Mouse (Mus musculus) adrenal gland, adult 8-10 months (tissue): ENCODE data around the gene Lmod2. TPM values are rescaled to one million over a fixed set of nuclear protein-coding genes. Genes with fewer than 3 reads are reported as not detected.

Source experiments
- DNase-seq: peaks from one replicate; pipeline ENCODE4 v3.0.0; 2022
- total RNA-seq, 4 experiments: library from RNA; stranded (reverse); gene quantifications; 2 replicates each; pipeline ENCODE4 v1.2.4; 2022

Gene Lmod2
- total RNA-seq, 4 experiments from 2014 or later, result 0.35 TPM; not detected in 3

GRCm38 (mm10) chr6:24602351-24602750, 4.8 kb downstream of the Lmod2 start:
- no peak for DNase-seq

DNA sequence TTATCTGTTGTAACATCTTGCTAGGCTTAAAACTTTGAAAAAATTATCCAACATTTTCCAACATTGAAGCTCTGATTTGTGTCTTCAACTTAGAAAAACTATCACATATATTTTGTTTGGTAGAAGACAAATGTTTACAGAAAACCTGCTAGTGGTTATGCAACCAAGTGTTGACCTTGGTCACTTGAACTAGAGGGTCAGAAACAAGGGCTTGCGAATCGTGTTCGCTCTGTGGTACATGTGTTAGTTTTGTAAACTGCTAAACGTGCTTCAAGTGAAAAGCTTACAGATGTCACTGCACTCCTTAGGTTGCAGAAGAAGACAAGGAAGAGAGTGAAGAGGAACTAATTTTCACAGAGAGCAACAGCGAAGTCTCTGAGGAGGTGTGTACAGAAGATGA, 5.4 kb downstream of the Lmod2 start:
- no peak for DNase-seq

DNA sequence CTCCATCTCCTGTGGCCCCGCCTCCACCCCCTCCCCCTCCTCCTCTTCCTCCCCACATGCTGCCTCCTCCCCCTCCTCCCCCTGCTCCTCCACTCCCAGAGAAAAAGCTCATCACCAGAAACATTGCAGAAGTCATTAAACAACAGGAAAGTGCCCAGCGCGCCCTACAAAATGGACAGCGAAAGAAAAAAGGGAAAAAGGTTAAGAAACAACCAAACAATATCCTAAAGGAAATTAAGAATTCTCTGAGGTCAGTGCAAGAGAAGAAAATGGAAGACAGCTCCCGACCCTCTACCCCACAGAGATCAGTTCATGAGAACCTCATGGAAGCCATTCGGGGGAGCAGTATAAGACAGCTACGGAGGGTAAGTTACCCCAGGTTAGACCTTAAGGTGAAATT, 6.7 kb downstream of the Lmod2 start:
- no peak for DNase-seq

DNA sequence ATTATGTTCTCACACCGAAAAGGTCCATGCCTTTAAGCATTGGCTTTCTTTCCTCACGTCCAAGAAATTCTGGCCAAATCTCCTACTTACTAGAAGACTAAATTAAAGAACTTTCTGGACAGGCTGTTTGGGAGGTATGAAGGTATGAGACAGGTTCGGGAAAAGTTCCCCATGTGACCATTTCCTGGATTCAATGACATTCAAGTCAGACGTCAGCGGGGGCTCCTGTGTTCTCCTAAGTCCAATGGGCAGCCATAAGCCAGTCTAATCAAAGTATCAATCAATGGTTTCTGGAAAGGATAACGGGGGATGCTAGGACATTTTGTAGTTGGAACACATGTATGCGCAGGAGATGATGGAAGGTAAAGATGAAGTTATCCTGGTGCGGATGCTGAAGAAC, 8.1 kb downstream of the Lmod2 start:
- no peak for DNase-seq

- DNase-seq, result no peak
Observed at GRCm38 (mm10) chr6:24606512-24606911, 8.9 kb downstream of the Lmod2 start.

GRCm38 (mm10) chr6:24607531-24607930, 10.0 kb downstream of the Lmod2 start:
- no peak for DNase-seq

DNA sequence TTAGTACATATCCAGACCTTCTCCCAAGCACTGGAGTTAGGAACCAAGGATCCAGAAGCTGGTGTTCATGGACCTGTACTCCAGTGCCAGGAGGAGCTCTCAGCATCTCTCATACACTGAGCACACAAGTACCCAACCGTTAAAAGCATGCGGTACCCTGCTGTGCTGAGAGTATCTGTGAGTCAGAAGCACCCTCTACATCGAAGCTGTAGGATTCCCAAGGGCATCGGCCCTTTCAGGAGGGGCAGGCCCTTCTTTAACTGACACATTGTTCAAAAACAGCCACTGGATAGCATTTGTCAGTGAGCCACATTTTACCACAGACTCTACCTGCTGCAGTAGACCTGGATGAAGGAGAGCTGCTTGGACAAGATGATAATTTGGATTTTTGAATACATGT, 10.6 kb downstream of the Lmod2 start:
- DNase-seq, result no peak

DNA sequence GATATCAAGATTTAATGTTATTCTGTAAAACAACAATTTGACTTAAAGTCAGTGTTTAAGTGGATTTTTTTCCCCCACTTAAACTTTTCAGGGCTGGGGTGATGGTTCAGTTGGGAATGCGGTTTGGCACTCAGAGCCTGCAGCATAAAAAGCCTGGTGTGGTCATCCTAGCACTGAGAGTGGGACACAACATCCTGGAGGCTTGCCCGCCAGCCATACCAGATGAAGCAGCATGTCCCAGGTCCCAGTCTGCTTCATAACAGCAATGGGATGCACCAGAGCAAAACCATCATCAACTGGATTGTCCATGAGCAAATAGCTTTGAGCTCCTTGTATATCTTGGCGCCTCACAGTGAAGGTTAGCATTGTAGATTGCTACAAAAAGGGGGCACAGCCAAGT, 11.1 kb downstream of the Lmod2 start:
- DNase-seq, result no peak

GRCm38 (mm10) chr6:24609531-24609930, 12.0 kb downstream of the Lmod2 start:
- DNase-seq, result no peak

- no peak for DNase-seq
Observed at GRCm38 (mm10) chr6:24610358-24610757, 12.8 kb downstream of the Lmod2 start.

DNA sequence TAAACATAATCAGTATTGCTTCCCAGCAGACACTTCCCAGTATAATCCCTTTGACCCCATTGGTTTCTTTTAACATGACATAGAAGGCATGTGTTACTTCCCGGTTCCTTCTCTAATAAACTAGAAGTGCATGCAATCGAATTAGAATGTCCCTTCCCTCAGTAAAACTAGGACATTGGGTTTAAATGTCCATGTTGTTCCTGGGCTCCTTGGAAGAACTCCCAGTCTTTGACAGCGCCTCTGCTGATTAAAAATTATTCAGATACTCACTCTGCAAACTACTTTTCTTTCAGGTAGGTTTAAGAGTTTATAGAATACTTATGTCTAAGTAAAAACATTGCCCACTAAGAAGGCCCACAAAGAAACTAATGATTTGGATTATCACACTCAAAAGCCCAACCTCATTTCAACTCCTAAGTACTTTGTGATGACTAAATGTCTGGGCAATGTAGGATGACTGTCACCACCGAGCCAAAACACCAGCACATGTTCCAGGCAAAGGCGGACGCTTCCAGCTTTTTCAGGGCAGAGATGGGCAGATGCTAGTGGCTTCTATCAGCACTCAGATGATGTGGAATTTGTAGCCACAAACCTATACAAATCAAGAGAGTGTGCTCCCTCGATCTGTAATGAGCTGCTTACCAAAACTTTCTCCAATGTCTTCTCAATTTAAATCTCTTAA, 14.7 kb downstream of the Lmod2 start:
- DNase-seq, result no peak

GRCm38 (mm10) chr6:24613346-24613745, 15.8 kb downstream of the Lmod2 start:
- no peak for DNase-seq

DNA sequence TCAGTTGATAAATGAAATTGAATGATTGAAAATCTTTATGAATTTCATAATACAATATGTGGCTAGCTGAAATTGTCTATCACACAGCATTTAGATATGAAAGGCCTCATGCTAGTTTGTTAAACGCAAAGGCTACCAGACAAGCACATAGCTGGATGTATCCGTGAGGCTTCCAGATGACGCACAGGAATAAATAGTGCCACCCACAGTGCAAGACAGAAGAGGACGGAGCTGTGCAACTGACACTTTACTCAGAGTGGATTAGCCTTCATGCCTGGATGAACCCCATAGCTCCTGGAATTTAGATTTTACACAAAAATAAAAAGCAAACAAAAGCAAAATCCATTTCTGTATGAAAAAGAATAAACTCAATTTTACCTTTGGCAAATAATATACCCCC, 16.4 kb downstream of the Lmod2 start:
- no peak for DNase-seq

DNA sequence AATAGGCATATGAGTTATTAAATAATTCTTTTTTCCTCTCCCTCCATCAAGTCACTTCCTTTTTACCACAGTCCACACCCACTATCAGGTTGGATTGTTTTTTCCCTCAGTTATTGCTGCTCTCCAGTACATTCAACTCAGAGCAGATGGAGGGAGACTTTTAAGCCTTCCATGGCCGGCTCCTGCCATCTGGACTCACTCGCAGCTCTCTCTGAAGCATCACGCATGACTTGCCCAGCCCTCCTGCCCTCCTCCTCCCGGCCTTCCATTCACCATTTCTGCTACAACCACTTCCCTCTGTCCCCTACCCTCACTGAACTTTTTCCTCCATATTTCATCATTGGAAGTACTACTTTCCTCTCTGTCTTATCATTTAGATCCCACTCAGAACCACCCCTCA, 19.2 kb downstream of the Lmod2 start:
- no peak for DNase-seq

GRCm38 (mm10) chr6:24619285-24620045, 21.9 kb downstream of the Lmod2 start:
- DNase-seq, result no peak

GRCm38 (mm10) chr6:24620936-24621335, 23.4 kb downstream of the Lmod2 start:
- no peak for DNase-seq

DNA sequence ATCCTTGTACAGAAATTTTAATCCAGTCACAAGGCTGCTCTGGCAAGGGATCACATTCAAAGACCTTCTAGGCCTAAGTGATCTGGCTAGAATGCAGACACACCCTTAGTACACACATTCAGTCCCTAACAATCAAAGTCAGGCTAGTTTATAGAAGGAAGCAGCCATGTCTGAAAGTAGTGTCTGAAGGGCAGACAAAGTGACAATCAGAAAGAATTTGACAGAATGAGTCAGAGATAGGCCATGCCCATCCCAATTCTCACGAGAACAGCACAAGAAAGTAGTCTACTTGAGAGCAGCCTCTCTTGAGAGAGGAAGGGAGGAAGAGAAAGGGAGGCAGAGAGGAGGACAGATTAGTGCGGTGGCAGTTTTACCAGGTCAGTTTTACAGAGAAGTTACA, 24.5 kb downstream of the Lmod2 start:
- DNase-seq, result no peak

GRCm38 (mm10) chr6:24627586-24628030, 30.0 kb downstream of the Lmod2 start:
- no peak for DNase-seq

GRCm38 (mm10) chr6:24628499-24628898, 30.9 kb downstream of the Lmod2 start:
- no peak for DNase-seq

- peak; percentile 34 for DNase-seq
Observed at GRCm38 (mm10) chr6:24632061-24632460, 34.5 kb downstream of the Lmod2 start.

GRCm38 (mm10) chr6:24634065-24634464, 36.5 kb downstream of the Lmod2 start:
- DNase-seq, result no peak

DNA sequence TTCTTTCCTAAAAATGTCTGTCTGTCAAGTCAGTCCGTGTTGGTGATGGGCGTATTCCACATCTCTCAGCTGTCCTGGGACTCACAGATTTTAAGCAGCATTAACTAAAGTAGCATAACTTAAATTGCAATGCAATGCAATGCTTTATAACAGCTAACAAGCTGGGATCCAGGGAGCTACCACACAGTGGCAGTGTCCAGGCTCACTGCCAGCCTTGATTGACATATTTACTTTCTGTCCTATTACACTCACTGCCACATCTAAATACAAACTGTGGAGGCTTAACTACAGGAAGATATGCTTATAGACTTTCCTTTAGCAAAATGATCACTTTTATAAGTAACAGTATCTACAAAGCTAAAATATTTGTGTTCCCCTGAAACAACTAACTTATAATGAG, 38.3 kb downstream of the Lmod2 start:
- no peak for DNase-seq

GRCm38 (mm10) chr6:24641286-24641685, 43.7 kb downstream of the Lmod2 start:
- DNase-seq, result no peak

DNA sequence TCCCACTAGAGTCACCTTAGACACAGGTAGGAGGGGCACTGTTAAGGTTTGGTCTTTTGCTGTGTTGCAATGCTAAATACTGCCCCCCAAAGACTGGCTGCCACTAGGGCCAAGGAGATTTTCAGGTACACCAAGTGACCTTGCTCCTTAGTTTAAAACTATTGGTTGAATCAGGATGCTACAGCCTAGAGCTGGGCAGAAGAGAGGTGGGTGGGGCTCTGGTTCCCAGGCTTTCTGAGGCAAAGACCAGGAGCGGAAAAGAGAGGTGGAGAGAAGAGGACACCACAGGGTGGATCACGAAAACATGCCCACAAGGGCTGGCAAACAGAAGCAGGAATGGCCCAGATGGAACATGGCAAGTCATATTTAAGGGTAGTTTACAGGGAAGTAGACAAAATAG, 44.6 kb downstream of the Lmod2 start:
- no peak for DNase-seq
